Mouse (Mus musculus) small intestine, adult 10 weeks (tissue): ENCODE measurements around the gene Gm14597. TPM values are rescaled to one million over a fixed set of nuclear protein-coding genes. Genes with fewer than 3 reads are reported as not detected.

Experiments
- polyA plus RNA-seq: library from polyadenylated mRNA; stranded (reverse); fragments of 350-450 nt; fragmentation: Illumina TruSeq; extraction: RNeasy Lipid Tissue Mini Kit (QIAGEN cat#74804); gene quantifications from one replicate; pipeline ENCODE4 v1.2.3, GENCODE M21; 2014; ENCODE audit warnings: low replicate concordance

Gene Gm14597
- not detected for polyA plus RNA-seq

DNA sequence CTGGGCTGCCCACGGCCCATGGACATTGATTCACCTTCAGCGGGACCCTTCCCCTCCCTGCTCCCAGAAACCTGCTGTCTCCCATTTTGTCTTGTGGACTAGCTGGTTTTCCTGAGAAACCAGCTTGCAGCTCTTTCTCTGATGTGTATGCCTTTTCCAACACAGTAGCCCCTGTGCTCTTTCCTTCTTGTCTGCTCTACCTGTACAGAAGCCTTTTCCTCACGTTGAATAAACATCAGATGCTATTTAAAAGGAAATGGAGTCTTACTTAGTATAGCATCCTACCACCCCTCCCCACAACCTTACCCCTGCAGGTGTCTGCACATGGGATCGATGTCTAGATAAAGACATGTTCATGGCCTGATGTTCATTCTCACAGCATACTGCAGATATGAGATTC is at the start of gene Gm14597:
TSS of gene Gm14597 (minus strand) at position 101 of the 400 bp plus-strand sequence.

DNA sequence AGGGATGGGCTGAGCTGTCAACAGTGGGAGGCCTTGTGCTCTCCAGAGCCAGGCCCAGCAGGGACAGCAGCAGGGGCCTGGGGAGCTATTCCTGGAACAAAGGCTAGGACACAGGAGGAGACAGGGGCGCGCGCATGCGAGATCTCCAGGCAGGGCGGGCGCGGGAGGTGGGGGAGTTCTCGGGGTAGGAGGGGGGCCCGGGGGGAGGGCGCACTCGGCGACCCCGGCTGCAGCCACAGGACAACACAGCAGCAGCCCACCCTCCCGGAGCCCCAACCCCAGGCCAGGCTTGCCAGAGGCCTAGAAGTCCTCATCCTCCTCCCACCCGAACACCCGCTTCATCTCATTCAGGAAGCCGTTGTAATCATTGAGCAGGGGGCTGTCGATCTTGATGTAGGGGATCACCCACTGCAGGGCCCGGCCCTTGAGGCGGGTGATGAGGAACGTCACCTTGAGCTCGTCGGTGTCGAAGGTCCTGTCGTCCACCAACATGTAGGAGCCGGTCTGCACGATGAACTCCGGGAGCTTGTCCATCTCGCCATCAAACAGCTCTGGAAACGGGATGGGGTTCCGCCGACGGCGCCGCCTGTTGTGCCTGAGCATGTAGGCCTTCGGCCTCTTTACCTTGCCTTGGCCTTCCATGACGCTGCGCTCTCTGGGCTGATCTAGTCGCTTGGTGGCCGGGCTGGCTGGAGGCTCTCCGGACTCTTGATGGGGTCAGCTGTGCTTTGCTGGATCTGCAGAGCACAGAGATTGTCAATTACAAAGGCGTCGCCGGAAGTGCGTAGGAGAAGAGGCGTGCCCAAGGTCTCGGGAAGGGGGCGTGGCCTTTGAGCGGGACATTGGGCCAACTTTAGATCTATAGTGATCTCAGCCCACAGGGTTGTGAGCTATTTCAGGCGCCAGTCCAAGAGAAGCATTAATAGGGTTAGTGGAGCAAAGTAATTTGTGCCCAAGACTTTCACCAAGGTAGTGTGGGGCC is 34.5 kb upstream of the Gm14597 start, which contains the start of gene Rtl8a:
TSS of gene Rtl8a (minus strand) at position 703 of the 982 bp plus-strand sequence.

DNA sequence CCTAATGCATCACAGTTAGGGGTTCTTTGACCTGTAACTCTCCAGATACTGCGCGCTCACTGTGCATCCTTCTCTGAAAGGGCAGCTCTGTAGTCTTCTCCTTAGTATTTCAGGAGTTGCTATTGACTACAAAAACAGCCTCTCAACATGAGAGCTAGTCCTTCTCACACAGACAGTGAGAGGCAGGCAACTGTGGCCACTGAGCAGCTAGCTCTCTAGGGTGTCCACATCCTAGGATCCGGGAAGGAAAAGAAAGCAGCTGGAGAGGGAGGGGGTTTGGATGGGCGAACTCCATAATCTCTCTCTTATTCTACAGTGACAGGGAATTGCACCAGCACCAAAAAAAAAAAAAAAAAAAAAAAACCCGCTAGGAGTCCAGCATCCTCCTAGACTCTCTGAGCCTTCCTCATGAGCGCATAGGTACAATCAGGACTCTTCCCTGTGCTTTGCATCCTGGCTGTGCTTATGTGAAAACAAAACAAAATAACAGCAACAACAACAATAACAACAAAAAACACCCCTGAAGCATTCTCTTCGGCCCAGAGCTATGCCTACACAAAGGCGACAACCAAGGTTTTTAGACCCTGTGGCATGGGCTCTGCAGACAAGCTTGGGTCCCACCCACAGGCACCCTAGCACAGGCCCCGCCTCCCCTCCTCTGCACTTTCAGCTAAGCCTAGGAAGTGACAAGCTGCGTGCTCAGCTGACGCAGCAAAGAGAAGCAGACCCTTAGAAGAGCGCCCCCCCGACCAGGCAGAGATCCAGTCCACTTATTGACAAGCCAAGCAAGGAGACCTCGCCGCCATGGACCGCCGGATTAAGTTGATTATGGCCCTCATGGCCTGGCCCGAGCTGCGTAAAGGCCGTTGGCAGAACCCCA is 1.3 kb downstream of the Gm14597 start, which contains the start of gene Rtl8c:
TSS of gene Rtl8c (plus strand) at position 791 of the 880 bp plus-strand sequence.

Other genes starting within 250 kb of the Gm14597 start
- 70.9 TPM for gene Mospd1, start 238.5 kb downstream of the Gm14597 start, polyA plus RNA-seq
- not detected for gene Etd, start 174.1 kb downstream of the Gm14597 start, polyA plus RNA-seq
- not detected for gene Rtl8c, start 947 bp downstream of the Gm14597 start, polyA plus RNA-seq
- gene Rtl8a, start 34.7 kb upstream of the Gm14597 start, polyA plus RNA-seq = 1.2 TPM
- gene Rtl8b, start 61.4 kb upstream of the Gm14597 start, polyA plus RNA-seq = 1.7 TPM
- gene 4930502E18Rik, start 115.8 kb upstream of the Gm14597 start, polyA plus RNA-seq = not detected
- gene 1700013H16Rik, start 148.9 kb upstream of the Gm14597 start, polyA plus RNA-seq = not detected
- gene Zfp36l3, start 167.4 kb upstream of the Gm14597 start, polyA plus RNA-seq = not detected
- gene Xlr, start 188.7 kb upstream of the Gm14597 start, polyA plus RNA-seq = 37.4 TPM